Mouse (Mus musculus) heart, postnatal 0 days (tissue): ENCODE measurements at regions not wholly inside any gene's neighbourhood (a gene's known extent, or its start where the extent isn't known, plus 50 kb on each side); places are given as distances from the start of the nearest gene placed in this dataset.
A peak's percentile ranks its signal among the peaks of the same experiment; 100 is the strongest.

ENCODE experiments used
- ATAC-seq: fragments of 200-750 bp; cut with Nextera tagmentation; 2 replicates; pipeline ENCODE4 v1.8.0; 2017; ENCODE audit warnings: low read depth, moderate number of reproducible peaks, moderate library complexity; ENCODE audit not compliant: insufficient read depth
- DNase-seq: peaks from one replicate; pipeline ENCODE4 v3.0.0-alpha.2; 2016; ENCODE audit warnings: low spot score
- H3K27ac ChIP-seq: fragments of 300-500 bp; sonication (generic); 2 replicates; pipeline ENCODE4 v1.5.1; 2014; ENCODE audit warnings: low read depth, mild to moderate bottlenecking
- H3K27me3 ChIP-seq: fragments of 300-500 bp; sonication (generic); 2 replicates; pipeline ENCODE4 v1.6.1; 2014; ENCODE audit warnings: low read length, mixed read lengths; ENCODE audit not compliant: control insufficient read depth, insufficient read depth
- H3K36me3 ChIP-seq: fragments of 300-500 bp; sonication (generic); replicated peaks from 2 replicates; pipeline ENCODE4 v1.6.1; 2014; ENCODE audit warnings: low read length, mixed read lengths; ENCODE audit not compliant: control insufficient read depth, insufficient read depth
- H3K4me1 ChIP-seq: fragments of 300-500 bp; sonication (generic); 2 replicates; pipeline ENCODE4 v1.6.1; 2014; ENCODE audit warnings: antibody characterized with exemption; ENCODE audit not compliant: control insufficient read depth, insufficient read depth
- H3K4me2 ChIP-seq: fragments of 300-500 bp; sonication (generic); 2 replicates; pipeline ENCODE4 v1.6.1; 2014; ENCODE audit warnings: low read depth, mild to moderate bottlenecking, low read length, moderate library complexity
- H3K4me3 ChIP-seq: fragments of 300-500 bp; sonication (generic); 2 replicates; pipeline ENCODE4 v1.5.1; 2014; ENCODE audit warnings: low read depth, low read length
- H3K9ac ChIP-seq: fragments of 300-500 bp; sonication (generic); replicated peaks from 2 replicates; pipeline ENCODE4 v1.6.1; 2014; ENCODE audit warnings: low read depth, low read length, mixed read lengths
- H3K9me3 ChIP-seq: fragments of 300-500 bp; sonication (generic); replicated peaks from 2 replicates; pipeline ENCODE4 v1.6.1; 2016; ENCODE audit warnings: low read length; ENCODE audit not compliant: control insufficient read depth
- CTCF ChIP-seq: IDR thresholded peaks from 2 replicates; pipeline ENCODE4 v1.5.1; 2016; ENCODE audit warnings: antibody characterized with exemption, control low read depth, low read depth
- EP300 ChIP-seq: IDR thresholded peaks from 2 replicates; pipeline ENCODE4 v1.6.1; 2016; ENCODE audit warnings: antibody characterized with exemption, low read depth
- WGBS: fragments of 180-500 bp; shearing (Covaris S2); extraction: QIAGEN DNeasy Blood & Tissue Kit; methylation state at CpG from one replicate; pipeline ENCODE4 v1.1.7; 2014; 5-methylcytosine and 5-hydroxymethylcytosine counted together

GRCm38 (mm10) chr2:30700890-30701289, 102.6 kb downstream of the 1700001O22Rik start:
- Histone ChIP-seq H3K4me1 (peaks cover 7% of the 10 kb centered on the region; the same call in 1 of the 2 replicates), H3K9ac (no peak overlapping the region), H3K4me2 (no peak overlapping the region), H3K27ac (no peak overlapping the region), H3K4me3 (no peak overlapping the region), H3K27me3 (no peaks in the 10 kb centered on the region), H3K36me3 (no peaks in the 10 kb centered on the region), H3K9me3 (no peaks in the 10 kb centered on the region)
- no peak for DNase-seq
- 91% methylated on average over 2 of the region's 2 CpGs for WGBS
- TF ChIP-seq CTCF = no peak
- TF ChIP-seq EP300 = no peak
- no peak for ATAC-seq

- Histone ChIP-seq H3K9ac (no peak overlapping the region), H3K4me1 (peaks cover 11% of the 10 kb centered on the region)
Observed at GRCm38 (mm10) chr2:30700471-30700870, 103.0 kb downstream of the 1700001O22Rik start.

GRCm38 (mm10) chr2:30699797-30700454, 103.5 kb downstream of the 1700001O22Rik start:
- ATAC-seq = peak; percentile 66
- no peaks in the 10 kb centered on the region for H3K27me3 ChIP-seq
- no peak overlapping the region for H3K9ac ChIP-seq
- no peak for TF ChIP-seq CTCF
- no peak for TF ChIP-seq EP300
- H3K4me2 ChIP-seq = peak overlapping the region; percentile 20; the same call in 1 of the 2 replicates
- H3K27ac ChIP-seq = peak overlapping the region; percentile 78
- WGBS = 29% methylated on average over 6 of the region's 6 CpGs
- H3K4me3 ChIP-seq = no peak overlapping the region
- H3K4me1 ChIP-seq = peaks cover 16% of the 10 kb centered on the region
- DNase-seq = no peak
- H3K9me3 ChIP-seq = no peaks in the 10 kb centered on the region
- H3K36me3 ChIP-seq = no peaks in the 10 kb centered on the region

More at GRCm38 (mm10) chr2:30700471-30700870, 103.0 kb downstream of the 1700001O22Rik start:
- H3K27ac ChIP-seq = peak overlapping the region; percentile 78
- H3K27me3 ChIP-seq = no peaks in the 10 kb centered on the region
- no peaks in the 10 kb centered on the region for H3K36me3 ChIP-seq
- TF ChIP-seq CTCF (no peak), EP300 (no peak)
- WGBS = 96% methylated on average over 1 of the region's 1 CpGs
- DNase-seq (no peak), ATAC-seq (no peak)
- H3K4me3 ChIP-seq = no peak overlapping the region
- H3K4me2 ChIP-seq = no peak overlapping the region
- H3K9me3 ChIP-seq = no peaks in the 10 kb centered on the region

- DNase-seq (no peak), ATAC-seq (no peak)
- Histone ChIP-seq H3K27ac (no peak overlapping the region), H3K4me2 (no peak overlapping the region), H3K9ac (no peak overlapping the region), H3K4me1 (peaks cover 16% of the 10 kb centered on the region), H3K36me3 (no peaks in the 10 kb centered on the region), H3K9me3 (no peaks in the 10 kb centered on the region), H3K4me3 (no peak overlapping the region), H3K27me3 (no peaks in the 10 kb centered on the region)
- 66% methylated on average over 6 of the region's 6 CpGs for WGBS
- TF ChIP-seq EP300 (no peak), CTCF (no peak)
Observed at GRCm38 (mm10) chr2:30698758-30699535, 104.1 kb downstream of the Cstad start.

GRCm38 (mm10) chr2:30697851-30698250, 103.0 kb downstream of the Cstad start:
- ATAC-seq (no peak), DNase-seq (no peak)
- Histone ChIP-seq H3K9ac (no peak overlapping the region), H3K36me3 (no peaks in the 10 kb centered on the region), H3K9me3 (no peaks in the 10 kb centered on the region), H3K4me3 (no peak overlapping the region), H3K27ac (no peak overlapping the region), H3K4me1 (peaks cover 21% of the 10 kb centered on the region), H3K4me2 (no peak overlapping the region), H3K27me3 (no peaks in the 10 kb centered on the region)
- TF ChIP-seq EP300 (no peak), CTCF (no peak)
- 46% methylated on average over 2 of the region's 2 CpGs for WGBS
